Mouse (Mus musculus): Measurements from ENCODE around the gene Cxcl15. TPM values are rescaled to one million over a fixed set of nuclear protein-coding genes. Genes with fewer than 3 reads are reported as not detected.
"Not testable (repeated sequence)": the region's sequence is repeated elsewhere in the genome, so short reads cannot be mapped to it uniquely, and the experiment has no call there.

The Cxcl15 gene
- polyA plus RNA-seq, 1 experiment from 2014 or later: not detected

DNA sequence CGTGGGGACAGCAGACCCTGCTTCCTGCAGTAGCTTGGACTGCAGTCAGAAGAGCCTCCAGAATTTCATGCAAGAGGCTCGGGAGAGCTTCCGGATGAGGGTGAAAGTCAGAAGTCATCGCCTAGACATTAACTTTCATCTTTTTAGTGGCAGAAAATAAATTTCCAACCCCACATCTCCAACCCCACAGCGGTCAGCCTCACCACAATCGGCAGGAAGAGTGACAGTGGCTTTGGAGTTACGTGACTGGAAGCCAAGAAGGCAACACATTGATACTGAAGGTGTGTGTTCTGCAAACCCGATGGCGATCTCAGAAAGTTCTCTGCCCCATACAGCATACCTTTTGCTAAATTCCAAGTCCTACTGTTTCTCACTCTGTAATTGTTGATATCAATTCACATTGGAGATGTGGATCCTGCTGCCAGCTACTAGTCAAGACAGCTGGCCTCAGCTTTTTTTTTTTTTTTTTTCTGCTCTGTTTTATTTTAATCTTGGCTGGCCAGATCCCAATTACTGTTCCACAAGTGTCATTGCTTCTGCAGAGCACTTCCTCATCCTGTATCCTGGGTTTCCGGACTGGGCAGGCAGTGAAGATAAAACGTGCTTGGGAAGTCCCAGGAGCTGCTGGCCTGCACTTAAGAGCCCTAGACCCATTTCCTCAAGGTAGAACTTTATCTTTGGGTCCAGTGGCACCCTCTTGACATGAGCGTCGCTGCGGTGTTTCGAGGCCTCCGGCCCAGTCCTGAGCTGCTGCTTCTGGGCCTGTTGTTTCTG is 22.3 kb upstream of the Cxcl15 start, which contains the start of gene Pf4:
Gene Pf4 (plus strand): TSS at position 556 of the 774 bp plus-strand sequence.
- Histone ChIP-seq H3K27ac (no peak within 1 kb of the TSS), H3K4me1 (replicated peaks) (no peaks in the 10 kb centered on the region), H3K27me3 (ENCODE audit: insufficient read depth, poor library complexity, severe bottlenecking) (no peaks in the 10 kb centered on the region), H3K36me3 (no peaks in the 10 kb centered on the region), H3K4me3 (no peak within 1 kb of the TSS), H3K9me3 (no peaks in the 10 kb centered on the region)
- WGBS: 90% methylated on average over 16 of the region's 16 CpGs
- DNase-seq (ENCODE audit: low spot score): no peak

DNA sequence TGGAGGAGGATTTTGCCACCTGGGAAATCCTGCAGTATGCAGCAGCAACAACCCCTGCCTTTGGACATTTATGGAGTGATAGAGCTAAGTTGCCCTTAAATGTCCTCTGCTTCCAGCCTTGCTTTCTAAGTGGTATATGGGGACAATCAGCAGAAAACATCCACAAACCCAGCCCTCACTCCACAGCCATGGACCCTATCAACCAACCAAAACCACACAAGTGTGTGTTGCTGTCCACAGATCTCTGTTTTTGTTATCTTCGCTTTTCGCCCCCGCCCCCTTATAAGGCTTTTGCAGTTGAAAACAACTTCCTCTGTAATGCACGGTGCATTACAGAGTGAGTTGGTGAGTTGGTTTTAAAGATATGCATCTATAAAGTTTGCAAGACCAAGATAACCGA is 18.8 kb upstream of the Cxcl15 start:
- Histone ChIP-seq H3K27ac (no peak overlapping the region), H3K27me3 (ENCODE audit: insufficient read depth, poor library complexity, severe bottlenecking) (no peaks in the 10 kb centered on the region), H3K36me3 (no peaks in the 10 kb centered on the region), H3K4me1 (replicated peaks) (no peaks in the 10 kb centered on the region), H3K4me3 (no peak overlapping the region), H3K9me3 (no peaks in the 10 kb centered on the region)
- 90% methylated on average over 5 of the region's 5 CpGs for WGBS
- no peak for DNase-seq (ENCODE audit: low spot score)

DNA sequence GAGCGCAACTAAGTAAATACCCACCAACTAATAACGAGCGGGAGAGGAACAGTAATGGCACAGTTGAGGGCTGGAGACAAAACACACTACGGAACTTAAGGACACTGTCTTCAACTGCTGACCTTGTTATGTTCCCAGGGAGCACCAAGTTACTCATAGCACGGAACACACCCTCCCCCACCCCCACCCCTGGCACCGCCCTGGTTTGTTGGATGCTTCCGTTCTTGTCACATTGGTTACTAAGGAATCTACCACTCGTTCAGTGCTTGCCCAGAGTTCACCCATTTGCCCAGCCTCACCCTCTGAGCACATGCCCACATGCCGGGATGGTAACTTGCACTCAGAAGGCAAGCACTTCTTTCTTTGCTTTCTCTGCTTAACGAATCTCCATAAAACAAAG is 16.7 kb upstream of the Cxcl15 start:
- Histone ChIP-seq H3K36me3 (no peaks in the 10 kb centered on the region), H3K9me3 (no peaks in the 10 kb centered on the region), H3K27ac (no peak overlapping the region), H3K4me3 (no peak overlapping the region), H3K4me1 (replicated peaks) (no peaks in the 10 kb centered on the region), H3K27me3 (ENCODE audit: insufficient read depth, poor library complexity, severe bottlenecking) (no peaks in the 10 kb centered on the region)
- no peak for DNase-seq (ENCODE audit: low spot score)
- 87% methylated on average over 10 of the region's 10 CpGs for WGBS

DNA sequence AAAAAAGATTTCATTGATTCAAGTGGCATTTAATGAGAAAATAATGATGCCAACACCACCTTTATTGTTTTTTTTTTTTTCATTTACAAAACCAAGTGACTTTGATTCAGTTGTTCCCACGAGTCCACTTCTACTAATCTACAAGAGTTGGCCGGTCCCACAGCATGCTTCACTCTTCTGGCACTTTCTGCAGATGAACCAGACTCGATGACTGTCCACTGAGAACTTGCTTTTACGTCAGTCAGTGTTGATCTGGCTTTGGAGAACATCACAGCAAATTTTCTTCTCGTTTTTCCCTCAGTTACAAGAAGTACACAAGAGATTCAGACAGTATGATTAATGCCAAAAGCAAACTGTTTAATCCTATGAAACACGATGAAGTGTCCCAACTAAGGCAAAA is 15.5 kb upstream of the Cxcl15 start:
- Histone ChIP-seq H3K36me3 (no peaks in the 10 kb centered on the region), H3K9me3 (no peaks in the 10 kb centered on the region), H3K4me1 (replicated peaks) (no peaks in the 10 kb centered on the region), H3K4me3 (no peak overlapping the region), H3K27me3 (ENCODE audit: insufficient read depth, poor library complexity, severe bottlenecking) (no peaks in the 10 kb centered on the region), H3K27ac (no peak overlapping the region)
- no peak for DNase-seq (ENCODE audit: low spot score)
- WGBS: 86% methylated on average over 6 of the region's 6 CpGs

DNA sequence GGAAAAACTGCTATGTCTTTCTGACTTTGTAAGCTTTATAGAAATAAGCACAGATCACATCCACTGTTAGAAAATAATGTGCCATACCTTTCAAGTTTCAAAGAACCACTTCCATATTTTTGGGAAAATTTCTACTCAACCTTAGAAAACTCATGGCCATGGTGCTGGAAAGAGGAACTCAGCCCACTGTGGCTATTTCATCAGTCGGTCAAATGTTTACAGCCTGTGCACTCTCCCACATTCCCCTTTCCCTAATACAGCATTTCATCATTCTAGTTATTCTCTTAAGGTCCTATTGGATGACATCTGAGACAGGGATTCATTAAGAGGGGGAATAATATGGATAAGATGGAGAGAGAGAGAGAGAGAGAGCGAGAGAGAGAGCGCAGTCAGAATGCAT is 10.6 kb upstream of the Cxcl15 start:
- no peak overlapping the region for H3K4me3 ChIP-seq
- peaks cover 4% of the 10 kb centered on the region for H3K27me3 ChIP-seq (ENCODE audit: insufficient read depth, poor library complexity, severe bottlenecking)
- no peak for DNase-seq (ENCODE audit: low spot score)
- H3K36me3 ChIP-seq: no peaks in the 10 kb centered on the region
- 87% methylated on average over 3 of the region's 3 CpGs for WGBS
- H3K4me1 ChIP-seq (replicated peaks): peaks cover 10% of the 10 kb centered on the region
- no peak overlapping the region for H3K27ac ChIP-seq
- H3K9me3 ChIP-seq: no peaks in the 10 kb centered on the region

DNA sequence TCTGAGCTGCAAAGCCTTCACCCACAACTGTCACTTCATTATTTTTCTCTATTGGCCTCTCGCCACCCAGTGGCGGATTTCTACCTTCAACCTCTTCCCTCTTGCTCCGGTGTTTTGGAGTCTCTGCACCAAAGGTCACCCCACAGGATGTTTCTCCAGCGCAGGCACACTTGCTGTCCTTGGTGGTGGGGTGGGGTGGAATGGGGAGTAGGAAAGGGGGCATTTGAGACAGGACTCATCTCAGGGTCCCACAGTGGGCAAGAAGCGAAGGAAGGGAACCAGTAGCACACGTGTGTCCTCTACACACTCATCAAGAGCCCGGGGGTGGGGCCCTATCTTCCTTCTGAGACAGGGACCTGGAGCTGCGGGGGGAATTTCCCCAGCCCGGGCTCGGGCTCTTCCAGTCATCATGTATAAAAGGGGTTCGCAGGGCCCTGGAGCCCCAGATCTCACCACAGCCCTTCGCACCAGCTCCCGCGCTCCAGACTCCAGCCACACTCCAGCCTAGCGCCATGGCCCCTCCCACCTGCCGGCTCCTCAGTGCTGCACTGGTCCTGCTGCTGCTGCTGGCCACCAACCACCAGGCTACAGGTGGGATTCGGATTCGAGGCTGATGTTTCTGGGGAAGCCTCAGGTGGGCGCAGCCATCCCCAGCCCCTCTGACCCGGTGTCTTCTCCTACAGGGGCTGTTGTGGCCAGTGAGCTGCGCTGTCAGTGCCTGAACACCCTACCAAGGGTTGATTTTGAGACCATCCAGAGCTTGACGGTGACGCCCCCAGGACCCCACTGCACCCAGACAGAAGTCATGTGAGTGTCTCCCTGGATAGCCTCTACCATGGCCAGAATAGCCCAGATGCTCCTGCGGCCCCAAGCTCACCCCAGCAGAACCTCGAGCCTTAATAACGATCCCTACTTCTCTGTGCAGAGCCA is 8.4 kb upstream of the Cxcl15 start, which contains the start of gene Cxcl3:
Gene Cxcl3 (plus strand): TSS at position 445 of the 930 bp plus-strand sequence.
- H3K27me3 ChIP-seq (ENCODE audit: insufficient read depth, poor library complexity, severe bottlenecking): peaks cover 4% of the 10 kb centered on the region
- H3K4me1 ChIP-seq (replicated peaks): peaks cover 10% of the 10 kb centered on the region
- H3K9me3 ChIP-seq: no peaks in the 10 kb centered on the region
- WGBS: 17% methylated on average over 26 of the region's 26 CpGs
- no peaks in the 10 kb centered on the region for H3K36me3 ChIP-seq
- no peak within 1 kb of the TSS for H3K27ac ChIP-seq
- DNase-seq (ENCODE audit: low spot score): peak; percentile 36
- H3K4me3 ChIP-seq: peak within 1 kb of the TSS; percentile 50

DNA sequence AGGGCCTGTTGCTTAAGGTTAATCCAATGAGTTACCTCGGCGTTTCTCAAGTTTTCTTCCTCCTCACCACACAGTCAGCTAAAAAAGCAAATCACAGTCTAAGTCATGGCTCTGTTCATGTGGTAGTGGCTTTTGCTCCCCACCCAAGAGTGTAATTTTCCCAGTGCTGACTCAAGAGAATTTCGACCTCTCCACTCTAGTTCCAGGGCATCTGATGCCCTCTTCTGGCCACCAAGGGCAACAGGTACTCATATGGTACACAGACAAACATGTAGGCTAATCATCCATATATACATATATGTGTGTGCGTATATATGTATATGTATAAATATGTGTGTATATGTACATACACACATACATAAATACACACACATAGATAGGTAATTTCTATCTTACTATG is 6.2 kb upstream of the Cxcl15 start:
- 78% methylated on average over 4 of the region's 4 CpGs for WGBS

DNA sequence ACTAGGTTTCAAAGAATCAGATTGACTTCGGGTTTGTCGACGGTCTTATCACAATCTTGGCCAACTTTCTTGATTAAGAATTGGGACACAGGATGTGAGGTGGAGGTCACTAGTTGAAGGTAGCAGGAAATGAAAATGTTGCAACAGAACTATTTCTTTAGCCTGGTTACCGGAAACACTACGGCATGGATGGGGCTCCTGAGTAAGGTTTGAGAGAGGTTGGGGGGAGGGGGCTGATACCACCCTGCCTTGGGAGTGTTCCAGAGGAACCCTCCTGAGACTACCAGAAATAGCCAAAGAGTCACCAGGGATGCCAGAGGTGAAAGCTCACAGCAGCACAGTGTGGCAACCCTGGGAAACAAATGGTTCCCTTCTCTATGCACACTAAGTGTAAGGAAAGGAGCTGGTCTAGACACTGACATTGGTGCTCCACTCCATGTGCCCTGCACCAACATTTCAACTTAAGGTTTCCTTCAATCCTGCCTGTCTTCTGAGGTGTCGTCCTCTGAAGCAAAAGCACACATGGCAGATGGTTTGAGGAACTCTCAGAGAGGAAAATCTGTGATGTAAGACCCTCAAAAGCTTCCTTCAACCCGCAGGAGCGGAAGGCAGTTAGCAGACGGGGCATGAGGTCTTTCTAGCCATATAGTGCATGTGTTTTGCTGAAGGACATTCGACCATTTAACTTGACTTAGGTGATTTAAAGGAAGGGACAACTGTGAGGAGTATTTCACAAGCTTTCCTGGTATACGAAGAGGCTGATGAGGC is 4.8 kb upstream of the Cxcl15 start:
- Histone ChIP-seq H3K4me1 (replicated peaks) (peaks cover 10% of the 10 kb centered on the region), H3K4me3 (no peak overlapping the region), H3K36me3 (no peaks in the 10 kb centered on the region), H3K9me3 (no peaks in the 10 kb centered on the region), H3K27ac (no peak overlapping the region), H3K27me3 (ENCODE audit: insufficient read depth, poor library complexity, severe bottlenecking) (peaks cover 4% of the 10 kb centered on the region)
- 85% methylated on average over 11 of the region's 11 CpGs for WGBS
- no peak for DNase-seq (ENCODE audit: low spot score)

More for the DNA sequence above, 6.2 kb upstream of the Cxcl15 start:
- no peaks in the 10 kb centered on the region for H3K36me3 ChIP-seq
- H3K27ac ChIP-seq: no peak overlapping the region
- peaks cover 4% of the 10 kb centered on the region for H3K27me3 ChIP-seq (ENCODE audit: insufficient read depth, poor library complexity, severe bottlenecking)
- peaks cover 10% of the 10 kb centered on the region for H3K4me1 ChIP-seq (replicated peaks)
- no peaks in the 10 kb centered on the region for H3K9me3 ChIP-seq
- DNase-seq (ENCODE audit: low spot score): no peak
- no peak overlapping the region for H3K4me3 ChIP-seq

DNA sequence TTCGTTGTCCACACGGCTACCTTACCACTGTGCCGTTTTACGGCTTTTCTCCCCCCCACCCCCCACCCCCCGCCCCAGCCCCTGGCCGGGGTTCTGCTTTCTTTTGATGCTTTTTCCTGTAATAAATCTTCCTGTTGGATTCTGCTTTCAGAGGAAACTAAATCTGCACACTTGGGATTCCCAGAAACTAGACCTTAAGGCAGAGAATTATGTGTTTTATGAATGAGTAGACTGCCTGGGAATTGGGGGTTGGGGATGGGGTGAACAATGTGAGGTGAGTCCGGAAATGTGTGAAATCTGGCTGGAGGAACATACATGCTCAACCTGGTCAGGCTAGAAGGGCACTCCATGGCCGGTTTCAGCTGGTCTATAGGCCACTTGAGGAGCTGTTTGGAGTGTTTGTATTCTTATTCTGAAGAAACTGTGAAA is 4.2 kb upstream of the Cxcl15 start:
- H3K4me3 ChIP-seq: no peak overlapping the region
- H3K27me3 ChIP-seq (ENCODE audit: insufficient read depth, poor library complexity, severe bottlenecking): peaks cover 4% of the 10 kb centered on the region
- no peak for DNase-seq (ENCODE audit: low spot score)
- WGBS: 78% methylated on average over 8 of the region's 8 CpGs
- H3K27ac ChIP-seq: no peak overlapping the region
- no peaks in the 10 kb centered on the region for H3K9me3 ChIP-seq
- peaks cover 10% of the 10 kb centered on the region for H3K4me1 ChIP-seq (replicated peaks)
- H3K36me3 ChIP-seq: no peaks in the 10 kb centered on the region

DNA sequence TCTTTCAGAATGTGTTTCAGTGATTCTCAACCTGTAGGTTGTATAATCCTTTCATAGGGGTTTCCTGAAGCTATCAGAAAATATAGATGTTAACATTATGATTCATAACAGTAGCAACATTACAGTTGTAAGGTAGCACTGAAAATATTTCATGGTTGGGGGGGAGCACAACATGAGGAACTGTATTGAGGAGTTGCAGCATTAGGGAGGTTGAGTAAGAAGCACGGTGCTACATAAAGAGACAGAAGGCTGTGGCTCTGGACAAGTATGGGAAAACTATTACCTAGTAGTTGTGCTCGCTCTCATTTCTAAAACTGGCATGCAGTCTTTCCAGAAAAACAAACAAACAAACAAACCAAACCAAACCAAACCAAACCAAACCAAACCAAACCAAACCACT is 1.1 kb downstream of the Cxcl15 start:
- not testable (repeated sequence) for DNase-seq (ENCODE audit: low spot score); H3K27ac ChIP-seq; H3K4me1 ChIP-seq (replicated peaks); H3K9me3 ChIP-seq; H3K4me3 ChIP-seq; H3K27me3 ChIP-seq (ENCODE audit: insufficient read depth, poor library complexity, severe bottlenecking); H3K36me3 ChIP-seq
- WGBS: 86% methylated on average over 2 of the region's 2 CpGs

DNA sequence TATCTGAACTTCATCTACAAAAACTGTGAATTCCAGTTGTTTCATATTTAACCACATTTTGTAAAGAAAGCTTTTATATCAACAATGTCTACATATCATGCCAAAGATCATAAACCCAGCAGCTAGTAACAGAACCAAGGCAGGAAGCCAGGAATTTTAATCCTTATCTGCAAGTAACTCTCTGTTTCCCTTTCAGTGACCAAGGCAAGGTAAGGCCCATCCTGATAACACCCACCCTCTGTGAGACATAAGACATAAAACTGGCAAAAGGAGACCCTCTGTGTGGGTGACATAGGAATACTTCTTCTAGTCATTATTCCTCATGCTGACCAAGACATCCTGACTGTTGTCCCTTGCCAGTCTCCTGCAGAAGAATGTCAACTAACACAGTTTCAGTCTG is 10.2 kb downstream of the Cxcl15 start:
- H3K27me3 ChIP-seq (ENCODE audit: insufficient read depth, poor library complexity, severe bottlenecking): no peaks in the 10 kb centered on the region
- no peaks in the 10 kb centered on the region for H3K36me3 ChIP-seq
- no peaks in the 10 kb centered on the region for H3K9me3 ChIP-seq
- H3K4me1 ChIP-seq (replicated peaks): no peaks in the 10 kb centered on the region
- H3K27ac ChIP-seq: no peak overlapping the region
- H3K4me3 ChIP-seq: no peak overlapping the region
- DNase-seq (ENCODE audit: low spot score): no peak

DNA sequence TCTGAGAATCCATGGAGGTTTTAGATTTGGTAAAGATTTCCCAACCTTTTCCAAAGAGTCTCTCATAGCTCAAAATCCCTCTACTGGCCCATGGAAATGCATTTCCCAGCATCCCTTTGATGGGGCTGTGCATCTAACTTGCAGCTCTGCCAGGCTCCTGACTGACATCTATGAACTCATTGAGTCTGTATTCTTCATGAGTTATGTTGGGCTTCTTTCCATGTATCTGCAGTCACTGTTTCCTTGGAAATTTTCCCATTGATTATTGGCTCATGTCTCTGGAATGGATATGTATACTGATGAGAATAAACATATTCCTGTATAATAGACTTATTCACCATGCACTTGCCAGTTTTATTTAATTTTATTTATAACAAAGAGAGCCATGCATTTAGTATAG is 11.7 kb downstream of the Cxcl15 start:
- H3K27me3 ChIP-seq (ENCODE audit: insufficient read depth, poor library complexity, severe bottlenecking): no peaks in the 10 kb centered on the region
- no peaks in the 10 kb centered on the region for H3K9me3 ChIP-seq
- no peak overlapping the region for H3K27ac ChIP-seq
- H3K36me3 ChIP-seq: no peaks in the 10 kb centered on the region
- no peak overlapping the region for H3K4me3 ChIP-seq
- no peaks in the 10 kb centered on the region for H3K4me1 ChIP-seq (replicated peaks)
- DNase-seq (ENCODE audit: low spot score): no peak
